Mouse (Mus musculus) liver, embryonic 13.5 days (tissue): ENCODE results near the gene Zfp366. TPM values are rescaled to one million over a fixed set of nuclear protein-coding genes. Genes with fewer than 3 reads are reported as not detected.

Experiments
- ATAC-seq: fragments of 200-750 bp; cut with Nextera tagmentation; 2 replicates; pipeline ENCODE4 v1.8.0; 2017; ENCODE audit warnings: low read depth, mild to moderate bottlenecking, moderate number of reproducible peaks, moderate library complexity
- DNase-seq: peaks from one replicate; pipeline ENCODE4 v3.0.0; 2022
- H3K27ac ChIP-seq: fragments of 300-500 bp; sonication (generic); 2 replicates; pipeline ENCODE4 v1.5.1; 2015; ENCODE audit warnings: moderate library complexity, mild to moderate bottlenecking, inconsistent platforms
- H3K27me3 ChIP-seq: fragments of 300-500 bp; sonication (generic); 2 replicates; pipeline ENCODE4 v1.6.1; 2015; ENCODE audit warnings: mild to moderate bottlenecking, inconsistent platforms
- H3K36me3 ChIP-seq: fragments of 300-500 bp; sonication (generic); 2 replicates; pipeline ENCODE4 v1.6.1; 2015; ENCODE audit warnings: mild to moderate bottlenecking, inconsistent platforms
- H3K4me1 ChIP-seq: fragments of 300-500 bp; sonication (generic); replicated peaks from 2 replicates; pipeline ENCODE4 v1.6.1; 2015; ENCODE audit warnings: inconsistent platforms
- H3K4me2 ChIP-seq: fragments of 300-500 bp; sonication (generic); 2 replicates; pipeline ENCODE4 v1.6.1; 2015; ENCODE audit warnings: inconsistent platforms, mild to moderate bottlenecking, moderate library complexity
- H3K4me3 ChIP-seq: fragments of 300-500 bp; sonication (generic); replicated peaks from 2 replicates; pipeline ENCODE4 v1.5.1; 2015; ENCODE audit warnings: mild to moderate bottlenecking, inconsistent platforms
- H3K9ac ChIP-seq: fragments of 300-500 bp; sonication (generic); 2 replicates; pipeline ENCODE4 v1.6.1; 2015; ENCODE audit warnings: mild to moderate bottlenecking, inconsistent platforms
- H3K9me3 ChIP-seq: fragments of 300-500 bp; sonication (generic); replicated peaks from 2 replicates; pipeline ENCODE4 v1.6.1; 2016; ENCODE audit warnings: inconsistent platforms
- WGBS: fragments of 180-500 bp; shearing (Covaris S2); methylation state at CpG from one replicate; pipeline ENCODE4 v1.1.7; 2015; ENCODE audit not compliant: insufficient replicate concordance; 5-methylcytosine and 5-hydroxymethylcytosine counted together
- polyA plus RNA-seq: library from polyadenylated mRNA; unstranded; fragments of >200 nt; fragmentation: Nextera tagmentation; extraction: Ambion mirVana; gene quantifications from 2 replicates; pipeline ENCODE4 v1.2.1, GENCODE M21; 2015

Gene Zfp366
- polyA plus RNA-seq, 1 experiment from 2014 or later, result 0.21 TPM

- ATAC-seq, result no peak
- Histone ChIP-seq H3K9ac (no peak overlapping the region), H3K9me3 (no peaks in the 10 kb centered on the region), H3K27me3 (no peaks in the 10 kb centered on the region), H3K27ac (no peak overlapping the region), H3K4me3 (no peak overlapping the region), H3K4me2 (no peak overlapping the region), H3K36me3 (no peaks in the 10 kb centered on the region), H3K4me1 (no peaks in the 10 kb centered on the region)
- WGBS, result 44% methylated on average over 2 of the region's 2 CpGs
- no peak for DNase-seq
Measured at GRCm38 (mm10) chr13:99285241-99285640, 100.6 kb downstream of the Zfp366 start.

- H3K27me3 ChIP-seq, result no peaks in the 10 kb centered on the region
- no peak overlapping the region for H3K4me3 ChIP-seq
- H3K9me3 ChIP-seq, result no peaks in the 10 kb centered on the region
- DNase-seq, result no peak
- ATAC-seq, result no peak
- H3K4me2 ChIP-seq, result no peak overlapping the region
- no peaks in the 10 kb centered on the region for H3K4me1 ChIP-seq
- 45% methylated on average over 4 of the region's 4 CpGs for WGBS
- H3K27ac ChIP-seq, result no peak overlapping the region
- H3K36me3 ChIP-seq, result no peaks in the 10 kb centered on the region
- H3K9ac ChIP-seq, result no peak overlapping the region
Measured at GRCm38 (mm10) chr13:99287207-99287606, 102.6 kb downstream of the Zfp366 start.

- DNase-seq, result no peak
- H3K27me3 ChIP-seq, result no peaks in the 10 kb centered on the region
- H3K4me1 ChIP-seq, result no peaks in the 10 kb centered on the region
- H3K9ac ChIP-seq, result no peak overlapping the region
- WGBS, result 55% methylated on average over 9 of the region's 9 CpGs
- H3K4me3 ChIP-seq, result no peak overlapping the region
- H3K4me2 ChIP-seq, result no peak overlapping the region
- H3K27ac ChIP-seq, result no peak overlapping the region
- no peaks in the 10 kb centered on the region for H3K9me3 ChIP-seq
- no peak for ATAC-seq
- H3K36me3 ChIP-seq, result no peaks in the 10 kb centered on the region
Measured at GRCm38 (mm10) chr13:99287786-99288185, 103.2 kb downstream of the Zfp366 start.

GRCm38 (mm10) chr13:99290766-99291165, 106.1 kb downstream of the Zfp366 start:
- Histone ChIP-seq H3K9me3 (no peaks in the 10 kb centered on the region), H3K4me2 (no peak overlapping the region), H3K9ac (no peak overlapping the region), H3K4me3 (no peak overlapping the region), H3K27me3 (no peaks in the 10 kb centered on the region), H3K36me3 (no peaks in the 10 kb centered on the region), H3K27ac (no peak overlapping the region), H3K4me1 (no peaks in the 10 kb centered on the region)
- WGBS, result 75% methylated on average over 8 of the region's 8 CpGs
- no peak for ATAC-seq
- no peak for DNase-seq

GRCm38 (mm10) chr13:99294176-99294575, 109.6 kb downstream of the Zfp366 start:
- DNase-seq, result no peak
- Histone ChIP-seq H3K27me3 (no peaks in the 10 kb centered on the region), H3K27ac (no peak overlapping the region), H3K4me2 (no peak overlapping the region), H3K36me3 (no peaks in the 10 kb centered on the region), H3K9ac (no peak overlapping the region), H3K9me3 (no peaks in the 10 kb centered on the region), H3K4me3 (no peak overlapping the region), H3K4me1 (no peaks in the 10 kb centered on the region)
- 82% methylated on average over 13 of the region's 13 CpGs for WGBS
- ATAC-seq, result no peak

- ATAC-seq (no peak), DNase-seq (no peak)
- no peak overlapping the region for H3K9ac ChIP-seq
- H3K4me1 ChIP-seq, result 0 out of 2 replicates have a peak, but pooled peaks cover 4% of the 10 kb centered on the region
- no peaks in the 10 kb centered on the region for H3K27me3 ChIP-seq
- no peak overlapping the region for H3K4me2 ChIP-seq
- H3K36me3 ChIP-seq, result no peaks in the 10 kb centered on the region
- no peak overlapping the region for H3K4me3 ChIP-seq
- no peaks in the 10 kb centered on the region for H3K9me3 ChIP-seq
- no peak overlapping the region for H3K27ac ChIP-seq
- 63% methylated on average over 5 of the region's 5 CpGs for WGBS
Measured at GRCm38 (mm10) chr13:99299921-99300320, 115.3 kb downstream of the Zfp366 start.

Other genes starting within 250 kb of the Zfp366 start
- not detected in 2 replicates for gene 1700024P04Rik, start 200.3 kb upstream of the Zfp366 start, polyA plus RNA-seq
- 36.4 and 45.3 TPM in 2 replicates for gene Ptcd2, start 159.9 kb downstream of the Zfp366 start, polyA plus RNA-seq
- 36.3 and 40.1 TPM in 2 replicates for gene Mrps27, start 160.0 kb downstream of the Zfp366 start, polyA plus RNA-seq